Mouse (Mus musculus): Measurements from ENCODE around the gene Snrnp27. TPM values are rescaled to one million over a fixed set of nuclear protein-coding genes. Genes with fewer than 3 reads are reported as not detected.

Snrnp27 gene
- total RNA-seq, 1 experiment: 58.3 TPM

GRCm38 (mm10) chr6:86645551-86645950, 38.8 kb downstream of the Snrnp27 start:
- peaks cover 2% of the 10 kb centered on the region in 2 experiments; a peak in 1 of 4 replicates for H3K4me1 ChIP-seq (ENCODE audit: control insufficient read depth in 2 of 2, insufficient read depth in 2 of 2, low read length in 2 of 2, poor library complexity in 1 of 2)
- in situ Hi-C loops (cut with MboI; ENCODE audit: low sequenced_read_pairs in 2 of 2, unreplicated experiment in 2 of 2): no loop called here
- no peak for TF ChIP-seq ZC3H11A (IDR thresholded peaks at IDR 0.05; ENCODE audit: borderline replicate concordance, low read depth, low read length)
- no peak overlapping the region for H3K4me3 ChIP-seq (ENCODE audit: insufficient read depth in 1 of 2, low read depth in 1 of 2, low read length in 2 of 2, poor library complexity in 1 of 2, severe bottlenecking in 1 of 2)
- no peaks in the 10 kb centered on the region for H3K9me3 ChIP-seq (ENCODE audit: control insufficient read depth, insufficient read depth, low read depth, low read length)
- no peak overlapping the region for H3K27ac ChIP-seq (ENCODE audit: insufficient read depth, low read depth, low read length, poor library complexity, severe bottlenecking)
- DNase-seq (ENCODE audit: low read depth, low spot score): no peak
- H3K36me3 ChIP-seq (ENCODE audit: control insufficient read depth, insufficient read depth, low read length, poor library complexity, severe bottlenecking): peaks cover 2% of the 10 kb centered on the region; the same call in 1 of the 2 replicates
- H3K9ac ChIP-seq (ENCODE audit: insufficient read depth, low read depth, low read length, poor library complexity, severe bottlenecking): no peak overlapping the region

DNA sequence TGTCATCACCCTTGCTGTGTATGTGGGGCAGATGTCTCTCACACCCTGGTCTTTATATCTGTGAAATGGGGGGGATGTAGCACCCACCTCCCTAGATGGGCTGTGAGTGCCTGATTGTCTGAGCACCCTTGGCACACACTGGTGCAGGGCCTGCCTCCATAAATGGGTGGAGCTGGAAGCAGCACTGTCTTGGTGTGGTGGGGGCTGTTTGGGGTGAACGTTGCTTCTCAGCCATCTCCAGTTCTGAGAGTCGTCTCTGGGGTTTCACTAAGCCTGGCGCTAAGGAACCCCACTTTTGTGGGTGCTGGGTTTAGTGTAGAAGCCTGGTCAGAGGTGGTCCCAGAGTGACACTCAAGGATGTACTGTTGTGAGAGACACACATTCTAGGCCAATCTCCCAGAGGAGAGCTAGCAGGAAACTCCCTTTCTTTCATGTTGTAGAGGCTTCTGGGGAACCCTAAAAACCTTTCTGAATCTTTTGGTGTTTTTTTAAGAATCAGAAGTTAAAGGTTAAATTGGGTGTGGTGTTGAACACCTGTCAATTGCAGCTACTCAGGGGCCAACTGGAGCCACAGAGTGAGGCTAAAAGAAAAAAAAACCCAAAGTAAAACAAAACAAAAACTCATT, 39.4 kb downstream of the Snrnp27 start:
- H3K27ac ChIP-seq (ENCODE audit: insufficient read depth, low read depth, low read length, poor library complexity, severe bottlenecking): no peak overlapping the region
- peaks cover 2% of the 10 kb centered on the region in 2 experiments; a peak in 1 of 4 replicates for H3K4me1 ChIP-seq (ENCODE audit: control insufficient read depth in 2 of 2, insufficient read depth in 2 of 2, low read length in 2 of 2, poor library complexity in 1 of 2)
- in situ Hi-C loops (cut with MboI; ENCODE audit: low sequenced_read_pairs in 2 of 2, unreplicated experiment in 2 of 2): no loop called here
- H3K36me3 ChIP-seq (ENCODE audit: control insufficient read depth, insufficient read depth, low read length, poor library complexity, severe bottlenecking): 0 out of 2 replicates have a peak, but pooled peaks cover 2% of the 10 kb centered on the region
- no peaks in the 10 kb centered on the region for H3K9me3 ChIP-seq (ENCODE audit: control insufficient read depth, insufficient read depth, low read depth, low read length)
- no peak for DNase-seq (ENCODE audit: low read depth, low spot score)
- no peak overlapping the region for H3K4me3 ChIP-seq (ENCODE audit: insufficient read depth in 1 of 2, low read depth in 1 of 2, low read length in 2 of 2, poor library complexity in 1 of 2, severe bottlenecking in 1 of 2)
- TF ChIP-seq HCFC1 (IDR thresholded peaks at IDR 0.05; ENCODE audit: borderline replicate concordance, insufficient read depth, low read length): no peak
- no peak for TF ChIP-seq ZC3H11A (IDR thresholded peaks at IDR 0.05; ENCODE audit: borderline replicate concordance, low read depth, low read length)
- no peak for TF ChIP-seq CHD2 (IDR thresholded peaks at IDR 0.05; ENCODE audit: low read depth, low read length)
- TF ChIP-seq MAFK (IDR thresholded peaks at IDR 0.05; ENCODE audit: insufficient read depth, low read depth, low read length): no peak
- TF ChIP-seq ZNF384 (IDR thresholded peaks at IDR 0.05; ENCODE audit: low read depth, low read length): no peak
- H3K9ac ChIP-seq (ENCODE audit: insufficient read depth, low read depth, low read length, poor library complexity, severe bottlenecking): no peak overlapping the region

- Histone ChIP-seq H3K9me3 (ENCODE audit: control insufficient read depth, insufficient read depth, low read depth, low read length) (no peaks in the 10 kb centered on the region), H3K36me3 (ENCODE audit: control insufficient read depth, insufficient read depth, low read length, poor library complexity, severe bottlenecking) (no peaks in the 10 kb centered on the region), H3K27ac (ENCODE audit: insufficient read depth, low read depth, low read length, poor library complexity, severe bottlenecking) (no peak overlapping the region), H3K9ac (ENCODE audit: insufficient read depth, low read depth, low read length, poor library complexity, severe bottlenecking) (no peak overlapping the region), H3K4me1 (ENCODE audit: control insufficient read depth in 2 of 2, insufficient read depth in 2 of 2, low read length in 2 of 2, poor library complexity in 1 of 2) (peaks cover 2 to 4% of the 10 kb centered on the region in 2 experiments; a peak in 1 of 4 replicates), H3K4me3 (ENCODE audit: insufficient read depth in 1 of 2, low read depth in 1 of 2, low read length in 2 of 2, poor library complexity in 1 of 2, severe bottlenecking in 1 of 2) (no peak overlapping the region)
- no peak for DNase-seq (ENCODE audit: low read depth, low spot score)
- no peak for TF ChIP-seq MAFK (IDR thresholded peaks at IDR 0.05; ENCODE audit: insufficient read depth, low read depth, low read length)
- no peak for TF ChIP-seq ZC3H11A (IDR thresholded peaks at IDR 0.05; ENCODE audit: borderline replicate concordance, low read depth, low read length)
- no peak for TF ChIP-seq HCFC1 (IDR thresholded peaks at IDR 0.05; ENCODE audit: borderline replicate concordance, insufficient read depth, low read length)
- no peak for TF ChIP-seq CHD2 (IDR thresholded peaks at IDR 0.05; ENCODE audit: low read depth, low read length)
- TF ChIP-seq ZNF384 (IDR thresholded peaks at IDR 0.05; ENCODE audit: low read depth, low read length): no peak
- in situ Hi-C loops (cut with MboI; ENCODE audit: low sequenced_read_pairs in 2 of 2, unreplicated experiment in 2 of 2): no loop called here
Measured at GRCm38 (mm10) chr6:86641716-86642115, 42.6 kb downstream of the Snrnp27 start.

DNA sequence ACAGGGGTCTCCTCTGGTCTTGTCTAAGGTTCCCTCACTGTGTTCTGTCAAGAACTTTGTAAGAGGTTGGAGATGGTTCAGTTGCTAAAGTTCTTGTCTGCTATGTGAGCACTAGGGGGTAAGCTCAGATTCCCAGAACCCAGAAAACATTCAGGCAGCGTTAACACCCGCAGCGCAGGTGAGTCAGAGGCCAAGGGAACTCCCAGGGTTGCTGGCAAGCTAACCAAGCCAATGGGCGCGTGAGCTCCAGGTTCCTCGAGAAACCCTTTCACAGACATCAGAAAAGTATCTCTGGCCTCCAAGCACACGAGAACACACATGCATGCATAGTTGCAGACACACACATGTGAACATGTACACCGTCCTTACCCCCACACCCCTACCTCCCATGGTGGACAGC, 43.5 kb downstream of the Snrnp27 start:
- in situ Hi-C loops (cut with MboI; ENCODE audit: low sequenced_read_pairs in 2 of 2, unreplicated experiment in 2 of 2): no loop called here
- Histone ChIP-seq H3K4me1 (ENCODE audit: control insufficient read depth in 2 of 2, insufficient read depth in 2 of 2, low read length in 2 of 2, poor library complexity in 1 of 2) (peaks cover 2 to 4% of the 10 kb centered on the region in 2 experiments; a peak in 1 of 4 replicates), H3K36me3 (ENCODE audit: control insufficient read depth, insufficient read depth, low read length, poor library complexity, severe bottlenecking) (no peaks in the 10 kb centered on the region), H3K27ac (ENCODE audit: insufficient read depth, low read depth, low read length, poor library complexity, severe bottlenecking) (no peak overlapping the region), H3K4me3 (ENCODE audit: insufficient read depth in 1 of 2, low read depth in 1 of 2, low read length in 2 of 2, poor library complexity in 1 of 2, severe bottlenecking in 1 of 2) (no peak overlapping the region), H3K9me3 (ENCODE audit: control insufficient read depth, insufficient read depth, low read depth, low read length) (no peaks in the 10 kb centered on the region), H3K9ac (ENCODE audit: insufficient read depth, low read depth, low read length, poor library complexity, severe bottlenecking) (no peak overlapping the region)
- TF ChIP-seq CHD2 (IDR thresholded peaks at IDR 0.05; ENCODE audit: low read depth, low read length) (no peak), MAFK (IDR thresholded peaks at IDR 0.05; ENCODE audit: insufficient read depth, low read depth, low read length) (no peak), ZC3H11A (IDR thresholded peaks at IDR 0.05; ENCODE audit: borderline replicate concordance, low read depth, low read length) (no peak), HCFC1 (IDR thresholded peaks at IDR 0.05; ENCODE audit: borderline replicate concordance, insufficient read depth, low read length) (no peak), ZNF384 (IDR thresholded peaks at IDR 0.05; ENCODE audit: low read depth, low read length) (no peak)
- DNase-seq (ENCODE audit: low read depth, low spot score): no peak

DNA sequence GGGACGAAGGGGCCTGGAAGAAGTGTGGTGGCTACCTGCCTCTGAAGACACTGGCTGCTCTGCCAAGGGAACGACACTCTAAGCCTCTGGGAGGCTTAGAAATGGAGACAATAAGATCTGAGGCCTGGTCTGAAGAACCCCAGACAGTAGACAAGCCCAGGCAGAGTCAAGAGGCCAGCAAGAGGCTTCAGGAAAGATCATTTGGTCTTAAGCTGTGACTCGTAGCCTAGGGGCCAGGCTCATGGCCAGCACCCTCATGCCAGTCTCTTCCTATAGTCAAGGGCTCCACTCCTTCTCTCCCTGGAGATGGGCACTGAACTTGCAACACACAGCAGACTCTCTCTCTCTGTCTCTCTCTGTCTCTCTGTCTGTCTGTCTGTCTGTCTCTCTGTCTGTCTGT, 44.2 kb downstream of the Snrnp27 start:
- in situ Hi-C loops (cut with MboI; ENCODE audit: low sequenced_read_pairs in 2 of 2, unreplicated experiment in 2 of 2): no loop called here
- TF ChIP-seq CHD2 (IDR thresholded peaks at IDR 0.05; ENCODE audit: low read depth, low read length): no peak
- no peak for TF ChIP-seq ZC3H11A (IDR thresholded peaks at IDR 0.05; ENCODE audit: borderline replicate concordance, low read depth, low read length)
- TF ChIP-seq HCFC1 (IDR thresholded peaks at IDR 0.05; ENCODE audit: borderline replicate concordance, insufficient read depth, low read length): no peak
- TF ChIP-seq MAFK (IDR thresholded peaks at IDR 0.05; ENCODE audit: insufficient read depth, low read depth, low read length): no peak
- TF ChIP-seq ZNF384 (IDR thresholded peaks at IDR 0.05; ENCODE audit: low read depth, low read length): no peak
- H3K4me3 ChIP-seq (ENCODE audit: insufficient read depth in 1 of 2, low read depth in 1 of 2, low read length in 2 of 2, poor library complexity in 1 of 2, severe bottlenecking in 1 of 2): no peak overlapping the region
- DNase-seq (ENCODE audit: low read depth, low spot score): no peak
- no peaks in the 10 kb centered on the region for H3K9me3 ChIP-seq (ENCODE audit: control insufficient read depth, insufficient read depth, low read depth, low read length)
- peaks cover 2 to 4% of the 10 kb centered on the region in 2 experiments; a peak in 1 of 4 replicates for H3K4me1 ChIP-seq (ENCODE audit: control insufficient read depth in 2 of 2, insufficient read depth in 2 of 2, low read length in 2 of 2, poor library complexity in 1 of 2)
- H3K27ac ChIP-seq (ENCODE audit: insufficient read depth, low read depth, low read length, poor library complexity, severe bottlenecking): no peak overlapping the region
- no peaks in the 10 kb centered on the region for H3K36me3 ChIP-seq (ENCODE audit: control insufficient read depth, insufficient read depth, low read length, poor library complexity, severe bottlenecking)
- H3K9ac ChIP-seq (ENCODE audit: insufficient read depth, low read depth, low read length, poor library complexity, severe bottlenecking): no peak overlapping the region

Measured in ES-E14 (cell line).